Mouse (Mus musculus): ENCODE results near the gene Abtb2.

GRCm38 (mm10) chr2:103605805-103606498 lies 39.8 kb downstream of the Abtb2 start:
- TF ChIP-seq CTCF (IDR thresholded peaks at IDR 0.05) = no peak
- no peak for TF ChIP-seq POLR2A (IDR thresholded peaks at IDR 0.05; ENCODE audit: insufficient read depth, low read depth, low read length)
